Mouse (Mus musculus) megakaryocyte, embryonic 14.5 days (primary cell): ENCODE results near the gene Rab5c.

Source experiments
- FLI1 ChIP-seq: IDR thresholded peaks from 2 replicates; pipeline ENCODE4 v1.6.1; 2012; ENCODE audit warnings: low read length, inconsistent platforms, mixed read lengths
- GATA1 ChIP-seq: IDR thresholded peaks from 3 replicates; pipeline ENCODE4 v1.6.1; 2012; ENCODE audit warnings: mixed read lengths, low read length, inconsistent platforms, borderline replicate concordance

- TF ChIP-seq GATA1 (no peak), FLI1 (no peak)
These were observed 42.2 kb upstream of the Rab5c start for GRCm38 (mm10) chr11:100780247-100780646.
